Mouse (Mus musculus) megakaryocyte progenitor cell, adult 5-6 weeks (primary cell): Measurements from ENCODE around the gene Cabp1. TPM values are rescaled to one million over a fixed set of nuclear protein-coding genes. Genes with fewer than 3 reads are reported as not detected.
"Not testable (repeated sequence)": the region's sequence is repeated elsewhere in the genome, so short reads cannot be mapped to it uniquely, and the experiment has no call there.

Experiments
- ATAC-seq: replicated peaks from 2 replicates; pipeline ENCODE4 v1.8.0; 2016; ENCODE audit warnings: mild to moderate bottlenecking, moderate TSS enrichment, inconsistent platforms; ENCODE audit not compliant: poor library complexity
- total RNA-seq, 2 experiments: library from RNA; stranded (forward) in 1 of 2; stranded (reverse) in 1 of 2; fragments of 157-497, 149-512 nt in 1 of 2; fragments of 200-1000 nt in 1 of 2; gene quantifications; 2 replicates each; pipeline versions ENCODE4 v1.2.3 to v1.2.4; 2015 to 2017

The Cabp1 gene
- total RNA-seq, 2 experiments from 2014 or later: not detected

GRCm38 (mm10) chr5:115155156-115155631 is 39.0 kb downstream of the Cabp1 start:
- ATAC-seq: no peak

GRCm38 (mm10) chr5:115152132-115152956 is 41.8 kb downstream of the Cabp1 start:
- no peak for ATAC-seq

GRCm38 (mm10) chr5:115151457-115151856 is 42.7 kb downstream of the Cabp1 start:
- no peak for ATAC-seq

- no peak for ATAC-seq
These were observed 43.2 kb downstream of the Cabp1 start for GRCm38 (mm10) chr5:115150991-115151390.

- ATAC-seq: peak; percentile 34; the same call in 1 of the 2 replicates
These were observed 44.3 kb downstream of the Cabp1 start for GRCm38 (mm10) chr5:115149675-115150459.

- not testable (repeated sequence) for ATAC-seq
These were observed 45.3 kb downstream of the Cabp1 start for GRCm38 (mm10) chr5:115148872-115149271.

GRCm38 (mm10) chr5:115148378-115148777 is 45.8 kb downstream of the Cabp1 start:
- ATAC-seq: no peak

GRCm38 (mm10) chr5:115147388-115147787 is 46.8 kb downstream of the Cabp1 start:
- no peak for ATAC-seq

GRCm38 (mm10) chr5:115146747-115147130 is 47.4 kb downstream of the Cabp1 start:
- ATAC-seq: no peak

- no peak for ATAC-seq
These were observed 48.0 kb downstream of the Cabp1 start for GRCm38 (mm10) chr5:115145976-115146746.

GRCm38 (mm10) chr5:115145253-115145968 is 48.8 kb downstream of the Cabp1 start:
- no peak for ATAC-seq

- ATAC-seq: no peak
These were observed 49.7 kb downstream of the Cabp1 start for GRCm38 (mm10) chr5:115144471-115144870.

- ATAC-seq: no peak
These were observed 50.6 kb downstream of the Cabp1 start for GRCm38 (mm10) chr5:115143552-115143951.

GRCm38 (mm10) chr5:115142166-115142697 is 51.9 kb downstream of the Cabp1 start:
- ATAC-seq: no peak

GRCm38 (mm10) chr5:115140726-115141125 is 53.5 kb downstream of the Cabp1 start:
- ATAC-seq: no peak

- no peak for ATAC-seq
These were observed 55.1 kb downstream of the Cabp1 start for GRCm38 (mm10) chr5:115139124-115139523.

- peak; percentile 99 for ATAC-seq
These were observed 59.7 kb downstream of the Cabp1 start, which contains the start of gene Unc119b for GRCm38 (mm10) chr5:115134234-115135165. Gene Unc119b, minus strand, starts transcription at chr5:115134975.

GRCm38 (mm10) chr5:115133358-115134066 is 60.7 kb downstream of the Cabp1 start:
- no peak for ATAC-seq
